Mouse (Mus musculus) cerebellum, postnatal 4 days (tissue): ENCODE data around the gene Frmpd2.

ENCODE experiments used
- DNase-seq, 2 experiments: peaks; one replicate each; pipeline ENCODE4 v3.0.0; 2022; ENCODE audit warnings: low spot score in 2 of 2, mixed read lengths in 1 of 2

Frmpd2 gene

DNA sequence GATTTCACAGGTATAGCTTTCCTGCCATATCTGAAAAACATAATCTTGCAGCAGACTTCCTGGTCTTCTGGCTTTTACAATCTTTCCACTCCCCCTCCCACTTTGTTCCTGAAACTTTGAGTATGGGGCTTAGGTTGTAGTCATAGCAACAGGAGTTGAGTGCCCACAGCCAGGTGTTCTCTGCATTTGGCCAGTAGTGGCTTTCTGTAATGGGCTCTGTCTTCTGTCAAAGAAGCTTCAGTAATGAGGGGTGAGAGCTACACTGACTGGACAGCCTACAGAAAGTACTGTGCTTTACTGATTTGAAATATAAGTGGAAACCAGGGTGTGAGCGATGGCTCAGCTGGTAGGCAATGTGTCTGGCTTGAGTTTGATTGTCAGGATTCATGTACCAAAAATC, 37.2 kb downstream of the Frmpd2 start:
- no peak for DNase-seq

DNA sequence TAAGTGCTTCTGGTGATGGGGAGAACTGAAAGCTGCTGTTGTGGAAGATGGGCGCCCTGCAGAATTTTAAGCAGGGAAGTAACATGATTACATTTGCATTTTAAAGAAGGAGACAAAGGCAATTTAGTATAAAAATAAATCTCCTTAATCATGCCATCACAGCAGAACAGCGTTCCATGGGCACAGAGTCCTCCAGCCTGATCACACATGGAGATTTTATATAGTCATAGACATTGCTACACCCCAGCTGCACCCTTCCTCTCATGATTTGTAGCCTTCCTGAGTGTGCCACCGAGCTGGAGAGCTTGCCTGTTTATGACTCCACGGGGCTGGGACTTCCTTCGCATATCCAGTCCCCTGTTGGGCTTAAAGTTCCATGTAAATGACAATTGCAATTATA, 42.4 kb downstream of the Frmpd2 start:
- DNase-seq, result no peak

DNA sequence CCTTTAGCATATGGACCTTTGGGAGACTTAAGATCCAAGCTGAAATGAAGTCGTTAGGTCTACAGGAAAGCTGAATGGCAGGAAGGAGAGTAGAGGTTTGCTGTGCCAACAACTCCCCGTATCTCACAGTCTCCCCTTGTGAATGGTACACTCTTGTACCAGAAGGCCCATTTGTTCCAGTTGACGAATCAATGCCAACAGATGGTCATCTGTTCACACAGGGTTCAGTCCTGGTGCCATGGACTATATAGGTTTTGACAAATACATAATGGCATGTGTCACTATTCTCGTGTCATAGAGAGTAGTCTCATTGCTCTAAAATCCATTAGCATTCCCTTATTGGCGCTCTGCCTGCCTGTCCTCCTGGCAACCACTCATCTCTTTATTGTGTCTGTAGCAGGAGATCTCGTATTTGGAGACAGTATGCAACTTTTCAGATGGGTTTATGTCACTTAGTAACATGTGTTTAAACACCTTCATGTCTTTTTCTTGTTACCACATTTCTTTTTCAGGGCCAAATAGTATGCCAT, 43.3 kb downstream of the Frmpd2 start:
- no peak for DNase-seq

DNA sequence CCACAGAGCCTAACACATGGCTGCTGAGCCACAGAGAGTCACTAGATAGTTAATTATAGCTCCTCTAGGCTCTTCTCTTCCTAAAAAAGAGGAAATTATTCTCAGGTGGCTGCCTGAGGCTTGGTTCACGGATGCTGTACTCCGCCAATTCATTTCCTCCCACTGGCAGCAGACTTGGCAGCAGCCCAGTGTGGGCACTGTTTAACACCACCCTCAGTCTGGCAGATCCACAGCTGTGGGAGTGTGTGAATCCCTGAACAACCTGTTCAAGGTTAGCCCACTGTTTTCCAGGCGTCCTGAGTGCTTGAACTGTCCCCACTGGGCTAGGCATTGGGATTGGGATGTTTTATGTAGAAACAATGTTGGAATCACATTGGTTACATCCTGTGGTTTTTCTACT, 50.0 kb downstream of the Frmpd2 start:
- DNase-seq, result peak in 1 of 2 experiments; percentile 44

DNA sequence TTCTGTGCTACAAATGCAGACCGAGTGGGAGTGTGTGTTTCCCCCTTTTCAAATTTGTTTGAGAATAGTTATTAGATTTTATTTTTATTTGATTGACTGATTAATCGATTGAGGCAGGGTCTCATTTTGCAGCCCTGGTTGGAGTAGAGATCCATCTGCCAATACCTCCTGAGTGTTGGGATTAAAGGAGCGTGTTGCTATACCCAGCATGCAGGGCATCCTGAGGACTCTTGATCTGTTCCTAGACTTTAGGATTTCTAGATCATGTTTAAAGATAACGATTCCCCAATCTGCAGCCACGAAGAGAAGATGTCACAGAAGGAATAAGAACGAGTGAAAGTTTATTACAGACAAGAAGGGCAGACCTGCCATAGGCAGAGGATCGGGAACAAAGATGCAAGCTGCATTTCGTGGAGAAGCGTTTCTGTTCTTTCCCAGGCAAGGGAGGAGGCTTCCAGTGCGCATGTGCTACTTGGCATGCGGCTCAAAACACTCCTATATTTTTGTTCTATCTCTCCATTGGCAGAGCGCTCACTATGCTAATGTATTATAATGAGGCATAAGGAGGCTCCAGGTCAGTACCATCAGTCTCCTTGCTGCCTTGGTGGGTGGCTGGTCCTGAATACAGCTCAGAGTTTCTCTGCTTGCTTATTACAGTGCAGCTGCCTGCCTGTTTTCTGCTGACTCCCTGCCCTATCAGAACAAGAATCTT, 53.9 kb downstream of the Frmpd2 start:
- DNase-seq, result no peak

DNA sequence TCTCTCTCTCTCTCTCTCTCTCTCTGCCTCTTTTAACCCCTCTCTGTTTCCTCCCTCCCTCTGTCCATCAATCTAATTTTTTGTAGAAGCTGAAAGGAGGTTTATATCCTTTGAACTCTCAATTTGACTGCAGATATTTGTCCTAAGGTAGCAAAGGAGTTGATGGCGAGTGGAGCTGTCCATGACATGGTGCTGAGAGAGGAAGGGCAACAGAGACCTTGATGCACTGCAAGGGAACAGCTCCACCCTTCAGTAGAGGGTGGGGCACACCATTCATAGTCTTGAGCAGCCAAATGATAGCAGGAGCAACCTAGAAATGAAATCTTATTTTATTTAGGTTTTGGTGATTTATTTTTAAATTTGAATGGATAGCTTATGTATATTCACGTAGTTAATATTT, 55.1 kb downstream of the Frmpd2 start:
- DNase-seq, result no peak

DNA sequence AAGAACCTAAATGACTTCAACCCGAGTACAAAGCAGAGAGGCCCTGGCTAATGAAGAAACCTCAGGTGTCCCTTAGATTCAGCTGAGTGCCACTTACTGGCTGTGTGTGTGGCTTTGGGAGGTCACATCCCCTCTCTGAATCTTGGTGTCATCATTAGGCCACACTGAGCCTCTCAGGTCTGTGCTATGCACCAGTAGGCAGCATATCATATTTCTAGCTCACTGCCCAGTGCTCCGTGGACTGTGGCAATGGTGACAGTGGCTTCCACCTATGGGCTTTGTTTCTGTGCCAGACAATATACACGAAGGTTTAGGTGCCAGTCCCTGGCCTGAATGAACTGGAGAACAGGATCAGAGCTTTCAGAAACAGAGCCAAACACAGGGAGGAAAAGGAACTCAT, 56.4 kb downstream of the Frmpd2 start:
- DNase-seq, result no peak

DNA sequence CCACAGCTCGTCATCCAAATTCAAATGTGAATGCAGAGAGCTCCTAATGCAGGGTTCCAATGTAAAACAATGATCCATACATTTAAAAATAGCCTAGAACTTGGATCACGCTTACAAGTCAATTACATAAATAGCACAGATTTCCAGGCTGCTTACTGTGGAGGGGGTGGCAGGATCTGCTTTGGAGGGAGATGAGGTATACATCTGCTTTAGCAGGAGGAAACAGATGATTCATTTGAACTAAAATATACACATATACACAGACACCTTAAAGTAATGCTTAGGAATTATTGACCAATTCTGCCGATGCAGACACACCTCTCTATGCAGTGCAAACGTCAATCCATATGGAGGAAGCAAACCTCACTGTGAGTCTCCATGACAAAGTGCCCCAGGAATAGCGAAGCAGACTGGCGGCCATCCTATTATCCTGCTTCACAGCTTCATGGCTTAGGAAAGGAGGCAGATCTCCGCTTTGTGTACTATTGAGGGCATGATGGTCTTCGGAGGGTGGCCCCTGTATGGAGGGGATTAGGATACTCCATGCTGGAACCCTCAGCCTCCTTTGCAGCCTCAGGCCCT, 59.9 kb downstream of the Frmpd2 start:
- DNase-seq, result no peak

DNA sequence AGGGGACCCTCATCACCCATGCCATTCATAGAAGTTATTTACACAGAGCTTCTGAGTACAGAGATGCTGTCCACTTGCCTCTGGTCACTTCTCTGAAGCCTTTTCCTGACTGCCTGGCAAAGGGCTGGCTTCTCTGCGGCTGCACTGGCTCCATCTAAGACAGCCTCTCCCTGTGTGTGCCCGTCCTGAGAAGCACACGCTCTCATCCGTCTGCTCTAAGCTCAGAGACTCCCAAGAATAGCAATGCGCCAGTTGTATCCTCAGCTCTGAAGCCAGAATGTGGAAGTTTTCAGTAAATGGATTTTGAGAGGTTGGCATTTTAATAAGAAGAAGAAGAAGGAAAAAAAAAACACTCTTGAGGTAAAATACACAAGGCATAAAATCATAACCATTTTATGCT, 61.3 kb downstream of the Frmpd2 start:
- DNase-seq, result no peak

DNA sequence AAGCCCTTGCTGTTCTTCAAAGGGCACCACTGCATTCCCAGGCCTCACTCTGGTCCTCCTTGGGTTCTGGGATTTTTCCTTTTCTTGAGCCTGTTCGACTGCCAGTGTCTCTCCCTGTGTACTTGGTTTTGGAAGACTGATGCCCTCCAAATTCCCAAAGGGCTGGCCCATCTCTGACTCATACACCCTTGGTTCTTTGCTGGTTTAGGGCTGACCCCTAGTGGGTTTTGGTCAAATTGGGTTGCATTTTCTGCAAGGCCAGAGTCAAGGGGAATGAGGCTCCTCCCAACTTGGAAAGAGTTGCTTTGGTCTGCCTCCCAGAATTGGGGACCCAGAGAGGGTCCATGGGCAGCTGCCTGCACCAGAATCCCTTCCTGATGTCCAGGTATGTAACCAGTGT, 62.0 kb downstream of the Frmpd2 start:
- no peak for DNase-seq

DNA sequence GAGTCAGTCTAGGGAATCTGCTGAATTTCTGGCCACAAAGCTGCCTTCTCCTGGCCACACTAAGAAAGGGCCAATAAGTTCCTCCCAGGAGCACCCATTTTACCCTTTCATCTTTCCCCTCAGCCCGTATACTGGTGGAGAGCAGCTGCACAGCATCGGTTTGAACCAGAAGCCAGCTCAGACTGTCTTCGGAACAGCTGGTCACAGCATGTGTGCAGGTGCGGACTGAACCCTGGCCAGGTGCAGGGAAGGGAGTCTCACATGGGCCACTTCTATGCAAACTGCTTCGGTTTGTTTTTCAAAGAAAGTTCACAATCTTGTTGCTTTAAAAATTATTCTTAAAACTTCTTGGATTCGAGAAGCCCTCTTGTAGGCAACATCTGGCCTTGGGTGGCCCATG, 63.8 kb downstream of the Frmpd2 start:
- no peak for DNase-seq

DNA sequence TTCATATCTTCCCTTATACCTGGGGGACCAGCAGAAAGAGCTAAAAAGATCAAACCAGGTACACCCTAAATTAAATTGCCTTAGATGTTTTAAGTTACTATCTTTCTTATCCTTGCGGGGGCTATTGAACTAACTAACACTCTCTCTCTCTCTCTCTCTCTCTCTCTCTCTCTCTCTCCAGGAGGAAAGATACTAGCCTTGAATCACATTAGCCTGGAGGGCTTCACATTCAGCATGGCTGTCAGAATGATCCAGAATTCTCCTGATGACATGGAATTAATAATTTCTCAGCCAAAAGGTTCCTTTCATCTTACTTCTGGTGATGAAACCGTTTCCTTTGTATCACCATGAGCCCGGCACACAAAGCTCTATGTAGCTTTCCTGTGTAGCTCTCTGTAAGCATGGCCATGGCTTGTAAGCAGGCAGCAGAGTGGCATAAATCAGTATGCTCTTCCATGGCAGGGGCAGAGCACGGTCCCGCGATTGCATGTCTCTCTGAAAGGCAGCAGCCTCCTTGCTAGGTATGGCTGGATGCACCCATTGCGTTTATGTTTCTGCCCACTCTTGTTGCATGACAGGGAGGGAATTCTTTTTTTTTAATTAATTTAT, 68.2 kb downstream of the Frmpd2 start:
- no peak for DNase-seq

DNA sequence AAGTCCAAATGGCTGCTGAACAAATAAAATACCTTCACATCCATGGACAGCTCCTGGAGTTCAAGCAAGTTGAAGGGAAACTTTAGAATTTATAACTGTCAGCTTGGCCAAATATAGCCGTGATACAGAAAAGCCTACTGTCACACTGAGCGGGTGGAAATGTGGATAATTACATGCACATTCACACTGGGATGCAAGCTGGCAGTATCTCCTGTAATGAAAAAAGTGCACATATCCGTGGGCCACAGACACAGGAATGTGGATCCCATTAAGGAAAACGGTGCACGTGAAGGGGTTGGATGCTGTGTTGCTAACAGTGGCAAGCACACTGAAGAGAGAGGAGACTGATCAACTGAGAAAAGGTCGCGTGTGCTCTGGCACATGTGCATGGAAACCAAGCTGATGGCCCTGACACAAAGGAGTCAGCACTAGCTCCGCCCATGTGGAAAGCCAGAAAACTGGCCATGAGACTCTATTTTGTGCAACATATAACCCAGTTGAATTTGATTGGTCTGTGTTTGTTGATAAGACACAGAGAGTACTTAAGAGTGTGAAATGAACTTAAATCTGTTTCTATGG, 74.2 kb downstream of the Frmpd2 start:
- no peak for DNase-seq

DNA sequence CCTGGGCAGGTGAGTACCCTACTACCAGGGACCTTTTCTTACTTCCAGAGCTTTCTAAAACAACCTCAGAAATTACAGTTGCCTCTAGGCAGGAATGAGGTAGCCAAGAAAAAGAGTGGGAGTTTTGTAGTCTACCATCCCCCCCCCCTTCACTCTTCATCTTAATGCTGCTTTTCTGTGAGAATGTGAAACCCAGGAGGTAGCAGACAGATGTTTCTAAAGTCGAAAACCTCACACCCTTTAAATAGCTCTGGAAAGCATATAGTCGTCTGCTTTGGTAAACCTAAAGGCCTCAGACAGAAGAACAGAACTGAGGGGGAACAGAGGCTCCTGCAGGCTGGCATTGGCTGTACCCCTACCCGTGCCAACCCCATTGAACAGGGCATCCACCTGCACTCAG, 77.2 kb downstream of the Frmpd2 start:
- DNase-seq, result no peak

DNA sequence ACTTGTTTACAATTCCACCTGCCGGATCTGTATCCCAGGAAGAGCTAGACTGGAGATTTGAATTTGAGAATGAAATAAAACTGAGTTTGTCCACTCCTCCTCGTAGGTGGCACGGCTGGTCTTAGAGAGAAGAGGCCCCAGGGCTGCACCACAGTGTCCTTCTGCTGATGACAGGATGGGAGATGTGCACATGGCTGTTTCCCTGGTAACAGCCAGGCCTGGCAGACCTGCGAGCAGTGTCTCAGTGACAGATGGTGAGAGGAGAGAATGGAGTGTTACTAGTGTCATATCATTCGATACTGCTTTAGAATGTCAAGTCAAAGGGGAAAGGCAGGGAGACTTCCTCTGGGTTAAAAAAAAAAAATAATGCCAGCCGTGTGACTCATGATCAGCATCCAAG, 78.4 kb downstream of the Frmpd2 start:
- DNase-seq, result peak in 1 of 2 experiments; percentile 44

DNA sequence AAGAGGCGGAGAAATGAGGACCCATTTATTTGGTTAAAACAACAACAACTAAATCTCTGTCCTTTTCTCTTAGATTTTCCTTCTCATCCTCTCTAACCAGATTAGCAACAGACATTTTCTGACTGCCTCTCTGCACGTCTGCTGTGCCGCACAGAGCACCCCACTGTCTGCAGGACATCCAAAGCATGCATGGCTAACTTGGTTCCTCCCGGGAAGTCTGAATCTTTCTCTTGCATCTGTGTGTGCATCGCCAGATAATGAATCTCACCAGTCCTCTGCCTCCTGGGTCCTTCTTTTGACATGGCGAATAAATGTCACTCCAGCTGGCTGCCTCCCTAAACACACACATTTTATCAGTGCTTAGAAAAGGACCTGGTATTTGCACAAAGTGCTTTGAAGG, 99.2 kb downstream of the Frmpd2 start:
- DNase-seq, result no peak

DNA sequence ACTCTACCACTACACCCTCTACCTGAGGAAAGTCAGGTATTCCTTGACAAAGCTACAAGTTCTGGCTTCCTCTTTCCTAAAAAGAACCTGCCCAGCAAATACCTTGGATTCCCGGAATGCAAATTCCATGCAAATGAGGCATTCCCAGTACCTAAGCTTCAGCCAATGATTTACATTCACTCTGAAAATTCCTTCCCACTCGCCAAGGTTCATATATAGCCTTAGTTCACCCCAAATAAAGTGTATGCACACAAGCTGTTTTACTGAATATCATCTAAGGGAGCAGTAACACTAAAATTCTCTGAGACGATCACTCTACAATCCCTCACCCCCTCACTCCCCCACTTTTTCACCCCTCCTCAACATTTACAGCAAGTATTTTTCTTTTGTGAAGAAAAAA, 102.1 kb downstream of the Frmpd2 start:
- DNase-seq, result no peak

DNA sequence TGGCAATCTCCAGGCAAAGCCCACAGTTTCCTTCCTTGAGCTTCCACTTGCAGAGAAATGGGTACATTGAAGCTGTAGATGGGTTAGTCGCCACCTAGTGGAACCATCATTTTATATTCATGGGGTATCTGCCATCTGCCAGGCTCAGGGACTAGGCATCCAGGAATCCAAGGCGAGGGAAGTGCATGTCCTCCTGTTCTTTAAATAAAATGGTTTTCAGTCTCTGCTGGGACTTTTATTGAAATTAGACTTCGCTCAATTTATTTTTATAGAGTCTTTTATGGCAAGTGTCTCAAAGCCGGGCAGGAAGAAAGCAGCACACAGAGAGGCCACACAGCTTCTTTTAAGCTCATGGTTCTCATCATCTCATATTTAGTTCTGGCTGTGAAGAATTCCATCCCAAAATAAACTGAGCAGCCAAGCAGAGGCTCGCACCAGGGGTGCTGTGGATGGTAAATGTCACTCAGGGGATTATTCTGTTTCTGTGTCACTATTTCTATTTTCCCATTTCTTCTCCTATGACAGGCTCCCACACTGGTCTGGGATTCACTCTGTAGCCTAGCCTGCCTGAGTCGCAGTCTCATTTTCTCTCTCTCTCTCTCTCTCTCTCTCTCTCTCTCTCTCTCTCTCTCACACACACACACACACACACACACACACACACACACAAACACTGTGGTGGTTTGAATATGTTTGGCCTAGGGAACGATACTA, 108.4 kb downstream of the Frmpd2 start:
- no peak for DNase-seq

DNA sequence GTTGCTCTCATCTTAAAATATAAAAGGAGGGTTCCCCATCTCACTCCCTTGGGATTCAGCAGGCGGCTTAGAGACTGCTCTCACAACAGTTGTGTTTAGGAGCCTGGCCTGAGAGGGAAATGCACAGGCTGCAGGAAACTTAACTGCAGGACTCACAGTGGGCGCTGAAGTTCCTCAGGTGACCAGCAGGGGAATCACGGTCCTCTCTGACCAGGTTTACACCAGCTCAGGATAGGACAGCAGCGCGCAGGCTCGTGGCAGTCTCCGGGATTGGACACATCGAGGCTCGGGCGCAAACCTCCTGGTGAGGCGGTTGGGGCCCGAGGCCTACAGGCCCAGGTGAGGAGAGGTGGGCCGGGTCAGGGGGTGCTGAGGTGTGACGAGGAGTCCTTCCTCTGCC, 117.5 kb downstream of the Frmpd2 start, which contains the start of gene Ptpn20:
Ptpn20 (plus strand) TSS at position 257 of the 400 bp plus-strand sequence.
- DNase-seq, result no peak

DNA sequence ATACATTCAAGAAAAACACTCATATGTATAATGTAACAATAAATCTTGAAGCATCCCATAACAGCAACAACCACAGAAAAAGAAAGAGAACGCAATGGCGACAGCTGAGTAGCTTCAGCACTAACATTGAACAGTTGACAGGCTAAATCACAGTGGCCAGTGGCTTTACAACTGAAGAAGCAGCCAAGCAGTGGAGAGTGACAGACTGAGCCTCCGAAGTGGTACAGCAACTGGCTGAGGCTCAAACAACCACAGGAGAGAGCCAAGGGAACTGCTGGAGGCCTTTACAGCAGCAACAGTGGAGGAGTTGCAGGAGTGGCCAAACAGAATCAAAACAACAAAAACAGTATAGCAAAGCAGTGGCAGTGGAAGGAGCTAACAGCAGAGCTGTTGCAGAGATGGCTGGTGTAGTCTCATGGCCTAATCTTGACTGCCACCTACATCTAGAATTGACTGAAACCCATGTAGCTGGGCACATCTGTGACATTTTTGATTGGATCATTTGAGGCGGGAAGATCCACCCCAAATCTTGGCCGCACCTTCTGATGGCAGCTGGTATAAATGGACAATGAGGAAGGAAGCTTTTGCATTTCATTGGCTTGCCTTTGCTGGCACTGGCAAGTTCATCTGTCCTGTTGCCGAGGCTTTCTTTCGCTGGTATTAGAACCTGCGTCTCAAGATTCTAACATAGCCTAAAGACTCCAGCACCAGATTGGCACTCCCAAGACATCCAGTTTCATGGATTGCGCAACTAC, 127.1 kb downstream of the Frmpd2 start:
- DNase-seq, result peak in 1 of 2 experiments; percentile 11

DNA sequence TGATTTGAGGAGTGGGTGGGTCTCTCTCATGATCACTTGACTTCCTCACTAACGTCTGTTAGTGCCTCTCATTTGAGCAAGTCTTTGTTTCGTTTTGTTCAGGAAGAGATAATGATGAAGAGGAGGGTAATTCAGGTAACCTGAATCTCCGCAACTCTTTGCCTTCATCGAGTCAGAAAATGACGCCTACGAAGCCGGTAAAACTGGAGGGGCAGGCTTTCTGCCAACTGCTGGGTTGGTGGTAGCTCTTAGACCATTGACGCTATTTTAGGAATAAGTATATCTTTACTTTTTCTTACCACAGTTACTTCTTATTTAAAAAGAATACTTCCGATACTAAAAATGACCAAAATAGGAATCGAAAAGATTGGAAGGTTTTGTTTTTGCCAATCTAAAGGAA, 135.9 kb downstream of the Frmpd2 start:
- no peak for DNase-seq
